Mouse (Mus musculus): ENCODE measurements around the gene Il17ra. TPM values are rescaled to one million over a fixed set of nuclear protein-coding genes. Genes with fewer than 3 reads are reported as not detected.

Il17ra gene
- polyA plus RNA-seq, 1 experiment from 2014 or later = 10.5 TPM

DNA sequence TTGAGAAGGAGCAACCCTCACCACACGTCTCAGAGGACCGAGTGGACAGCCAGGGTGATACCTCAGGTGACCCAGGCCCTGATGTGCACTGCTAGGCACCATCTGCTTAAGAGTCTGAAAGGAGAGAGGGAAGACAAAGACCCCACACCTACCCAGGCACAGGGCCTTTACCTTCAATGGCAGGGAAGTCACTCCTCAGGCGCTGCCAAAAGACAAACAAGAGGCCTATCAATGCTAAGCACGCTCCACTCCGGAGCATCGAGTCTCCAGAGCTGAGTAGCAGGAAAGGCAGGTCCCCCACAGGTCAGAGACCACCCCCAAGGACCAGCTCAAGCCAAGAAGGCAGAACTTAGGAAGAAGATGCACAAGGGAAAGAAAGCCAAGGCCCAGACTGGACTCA is 53.8 kb downstream of the Il17ra start:
- WGBS = 61% methylated on average over 6 of the region's 6 CpGs
- Histone ChIP-seq H3K4me1 (ENCODE audit: insufficient read depth, low read depth, low read length) (no peaks in the 10 kb centered on the region), H3K27ac (ENCODE audit: low read length) (no peak overlapping the region), H3K9ac (replicated peaks; ENCODE audit: low read depth) (no peak overlapping the region), H3K4me2 (replicated peaks; ENCODE audit: low read depth, low read length) (no peak overlapping the region), H3K27me3 (replicated peaks; ENCODE audit: insufficient read depth, low read length) (no peaks in the 10 kb centered on the region), H3K9me3 (ENCODE audit: low read length) (no peaks in the 10 kb centered on the region), H3K36me3 (ENCODE audit: insufficient read depth, low read length) (0 out of 2 replicates have a peak, but pooled peaks cover 3% of the 10 kb centered on the region), H3K4me3 (ENCODE audit: low read depth, low read length) (no peak overlapping the region)
- TF ChIP-seq EP300 (IDR thresholded peaks at IDR 0.05) (no peak), CTCF (IDR thresholded peaks at IDR 0.05) (no peak)
- ATAC-seq (no peak), DNase-seq (ENCODE audit: low spot score) (no peak)

DNA sequence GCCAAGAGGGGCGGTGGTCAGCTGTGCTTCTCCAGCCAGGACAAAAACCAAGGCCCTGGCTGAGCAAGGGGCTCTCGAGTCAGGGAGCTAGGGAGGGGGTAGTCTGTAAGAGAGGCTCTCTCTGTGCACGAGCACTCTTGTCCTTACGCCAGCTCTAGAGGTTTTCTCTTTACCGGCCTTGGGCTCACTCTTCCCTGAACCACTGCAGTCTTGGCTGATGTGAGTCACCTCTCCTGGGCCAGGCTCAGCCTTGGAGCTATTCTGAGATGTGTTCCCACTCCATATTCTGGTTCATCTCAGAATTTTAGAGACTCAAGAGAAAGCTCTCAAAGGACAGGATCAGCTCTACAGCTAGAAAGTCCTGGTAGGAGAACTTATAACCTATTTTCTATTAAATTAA is 54.3 kb downstream of the Il17ra start:
- DNase-seq (ENCODE audit: low spot score) (no peak), ATAC-seq (no peak)
- Histone ChIP-seq H3K36me3 (ENCODE audit: insufficient read depth, low read length) (0 out of 2 replicates have a peak, but pooled peaks cover 3% of the 10 kb centered on the region), H3K9me3 (ENCODE audit: low read length) (no peaks in the 10 kb centered on the region), H3K9ac (replicated peaks; ENCODE audit: low read depth) (no peak overlapping the region), H3K4me1 (ENCODE audit: insufficient read depth, low read depth, low read length) (no peaks in the 10 kb centered on the region), H3K4me3 (ENCODE audit: low read depth, low read length) (no peak overlapping the region), H3K27ac (ENCODE audit: low read length) (no peak overlapping the region), H3K4me2 (replicated peaks; ENCODE audit: low read depth, low read length) (no peak overlapping the region), H3K27me3 (replicated peaks; ENCODE audit: insufficient read depth, low read length) (no peaks in the 10 kb centered on the region)
- TF ChIP-seq EP300 (IDR thresholded peaks at IDR 0.05) (no peak), CTCF (IDR thresholded peaks at IDR 0.05) (no peak)
- 75% methylated on average over 5 of the region's 5 CpGs for WGBS

DNA sequence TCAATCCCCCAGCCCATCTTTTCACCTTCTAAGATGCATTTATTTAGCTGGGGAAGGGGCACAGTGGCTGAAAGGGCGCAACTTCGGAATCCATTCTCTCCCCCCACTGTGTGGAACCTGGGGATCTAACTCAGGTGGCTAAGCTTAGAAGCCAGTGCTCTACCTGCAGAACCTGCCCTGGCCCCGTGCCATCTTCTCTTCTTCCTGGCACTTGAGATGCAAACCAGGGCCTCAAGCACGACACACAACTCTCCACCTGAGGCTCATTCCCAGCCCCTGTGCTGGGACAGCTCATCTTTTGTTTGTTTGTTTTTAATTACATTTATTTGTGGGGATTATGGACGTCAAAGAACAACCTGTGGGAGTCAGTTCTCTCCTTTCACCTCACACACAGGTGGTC is 56.6 kb downstream of the Il17ra start:
- Histone ChIP-seq H3K4me3 (ENCODE audit: low read depth, low read length) (no peak overlapping the region), H3K27ac (ENCODE audit: low read length) (no peak overlapping the region), H3K9ac (replicated peaks; ENCODE audit: low read depth) (no peak overlapping the region), H3K9me3 (ENCODE audit: low read length) (no peaks in the 10 kb centered on the region), H3K4me1 (ENCODE audit: insufficient read depth, low read depth, low read length) (no peaks in the 10 kb centered on the region), H3K27me3 (replicated peaks; ENCODE audit: insufficient read depth, low read length) (no peaks in the 10 kb centered on the region), H3K4me2 (replicated peaks; ENCODE audit: low read depth, low read length) (no peak overlapping the region), H3K36me3 (ENCODE audit: insufficient read depth, low read length) (peaks cover 7% of the 10 kb centered on the region; the same call in 1 of the 2 replicates)
- TF ChIP-seq EP300 (IDR thresholded peaks at IDR 0.05) = no peak
- TF ChIP-seq CTCF (IDR thresholded peaks at IDR 0.05) = no peak
- ATAC-seq (no peak), DNase-seq (ENCODE audit: low spot score) (peak; percentile 39)
- 56% methylated on average over 5 of the region's 5 CpGs for WGBS

DNA sequence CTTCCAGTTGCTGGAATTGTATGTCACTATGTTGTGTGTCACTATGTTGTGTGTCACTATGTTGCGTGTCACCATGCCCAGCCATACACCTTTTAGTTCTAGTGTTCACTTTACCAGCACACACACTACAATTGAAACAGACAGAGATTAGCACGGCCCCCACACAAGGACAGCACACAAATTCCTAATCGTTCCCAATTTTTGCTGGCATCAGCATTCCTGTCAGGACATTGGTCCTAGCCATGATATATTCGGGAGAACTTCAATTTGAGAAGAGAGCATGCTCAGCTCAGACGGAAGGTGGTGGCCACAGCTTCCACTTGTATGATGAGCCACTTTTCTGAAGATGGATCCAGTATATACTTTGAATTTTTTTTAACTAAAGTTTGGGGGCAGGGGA is 61.7 kb downstream of the Il17ra start:
- Histone ChIP-seq H3K9me3 (ENCODE audit: low read length) (no peaks in the 10 kb centered on the region), H3K27ac (ENCODE audit: low read length) (no peak overlapping the region), H3K4me3 (ENCODE audit: low read depth, low read length) (no peak overlapping the region), H3K4me1 (ENCODE audit: insufficient read depth, low read depth, low read length) (no peaks in the 10 kb centered on the region), H3K4me2 (replicated peaks; ENCODE audit: low read depth, low read length) (no peak overlapping the region), H3K36me3 (ENCODE audit: insufficient read depth, low read length) (peaks cover 7% of the 10 kb centered on the region; the same call in 1 of the 2 replicates), H3K9ac (replicated peaks; ENCODE audit: low read depth) (no peak overlapping the region), H3K27me3 (replicated peaks; ENCODE audit: insufficient read depth, low read length) (no peaks in the 10 kb centered on the region)
- WGBS = 81% methylated on average over 5 of the region's 5 CpGs
- TF ChIP-seq EP300 (IDR thresholded peaks at IDR 0.05) = no peak
- no peak for TF ChIP-seq CTCF (IDR thresholded peaks at IDR 0.05)
- DNase-seq (ENCODE audit: low spot score) = no peak
- no peak for ATAC-seq

DNA sequence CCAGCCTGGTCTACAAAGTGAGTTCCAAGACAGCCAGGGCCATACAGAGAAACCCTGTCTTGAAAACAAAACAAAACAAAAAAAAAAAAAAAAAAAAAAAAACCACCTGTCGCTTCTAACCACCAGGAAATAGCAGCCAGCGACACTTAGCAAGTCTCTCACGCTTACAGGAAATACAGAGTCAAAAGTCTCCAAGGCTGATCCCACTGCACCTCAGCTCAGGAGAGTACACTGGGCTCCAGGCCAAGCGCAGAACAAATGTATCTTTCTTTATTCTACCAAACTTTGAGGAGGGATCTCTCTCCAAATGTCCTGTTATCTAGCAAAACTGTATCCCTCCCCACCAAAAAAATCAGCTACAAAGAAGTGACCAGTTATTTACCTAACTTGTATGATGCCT is 66.1 kb downstream of the Il17ra start:
- H3K9me3 ChIP-seq (ENCODE audit: low read length) = no peaks in the 10 kb centered on the region
- H3K36me3 ChIP-seq (ENCODE audit: insufficient read depth, low read length) = no peaks in the 10 kb centered on the region
- no peak for ATAC-seq
- H3K27ac ChIP-seq (ENCODE audit: low read length) = no peak overlapping the region
- H3K4me2 ChIP-seq (replicated peaks; ENCODE audit: low read depth, low read length) = no peak overlapping the region
- 60% methylated on average over 4 of the region's 4 CpGs for WGBS
- DNase-seq (ENCODE audit: low spot score) = no peak
- H3K4me3 ChIP-seq (ENCODE audit: low read depth, low read length) = no peak overlapping the region
- TF ChIP-seq CTCF (IDR thresholded peaks at IDR 0.05) (no peak), EP300 (IDR thresholded peaks at IDR 0.05) (no peak)
- H3K4me1 ChIP-seq (ENCODE audit: insufficient read depth, low read depth, low read length) = no peaks in the 10 kb centered on the region; the same call in 1 of the 2 replicates
- H3K9ac ChIP-seq (replicated peaks; ENCODE audit: low read depth) = no peak overlapping the region
- no peaks in the 10 kb centered on the region for H3K27me3 ChIP-seq (replicated peaks; ENCODE audit: insufficient read depth, low read length)

DNA sequence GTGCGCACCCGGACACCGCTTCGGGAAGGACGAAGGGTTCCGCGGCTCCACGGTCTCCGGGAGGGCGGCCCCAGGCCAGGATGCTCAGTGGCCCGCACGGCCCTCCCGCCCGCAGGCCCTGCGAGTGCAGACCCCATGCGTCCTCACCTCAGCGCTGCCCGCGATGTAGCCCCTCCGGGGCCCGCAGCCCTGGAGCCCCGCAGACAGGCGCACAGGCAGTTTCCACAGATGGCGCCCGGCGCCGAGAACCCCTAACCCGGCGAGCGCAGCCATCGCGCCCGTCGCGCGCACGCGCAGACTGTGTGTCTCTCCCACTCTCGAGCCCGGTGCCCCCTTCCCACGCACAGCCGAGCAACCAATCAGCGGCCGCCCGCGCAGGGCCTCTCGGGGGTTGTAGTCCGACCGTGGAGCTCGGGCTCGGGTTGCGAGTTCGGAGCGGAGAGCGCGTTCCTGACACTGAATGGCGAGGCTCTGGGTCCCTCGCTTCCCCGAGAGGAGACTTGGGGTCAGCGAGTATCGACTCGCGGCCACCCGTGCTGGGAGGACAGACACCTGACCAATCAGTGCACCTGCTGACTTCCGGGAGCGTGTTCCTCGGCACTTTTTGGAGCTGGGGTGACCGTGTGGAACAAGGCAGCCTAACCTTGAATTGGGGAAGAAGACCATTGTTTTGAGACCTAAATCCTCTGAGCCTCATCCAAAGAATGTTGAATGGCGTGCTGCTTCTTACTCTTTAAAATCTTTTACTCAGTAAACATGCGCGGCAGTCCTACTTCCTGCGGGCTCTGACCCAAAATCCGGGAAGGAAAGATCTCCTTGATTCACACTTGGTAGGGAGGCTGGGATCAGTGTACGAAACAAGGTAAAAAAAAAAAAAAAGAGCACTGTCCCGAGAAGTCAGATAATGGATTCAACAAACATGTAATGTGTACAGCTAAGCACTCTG is 68.2 kb downstream of the Il17ra start, which contains the start of gene Hdhd5:
TSS of gene Hdhd5 (minus strand) at position 300 of the 946 bp plus-strand sequence.
- ATAC-seq (peak; percentile 100), DNase-seq (ENCODE audit: low spot score) (peak; percentile 96)
- H3K4me2 ChIP-seq (replicated peaks; ENCODE audit: low read depth, low read length) = peak within 1 kb of the TSS; percentile 88
- peak within 1 kb of the TSS; percentile 55; the same call in 1 of the 2 replicates for H3K27ac ChIP-seq (ENCODE audit: low read length)
- H3K36me3 ChIP-seq (ENCODE audit: insufficient read depth, low read length) = no peaks in the 10 kb centered on the region
- TF ChIP-seq EP300 (IDR thresholded peaks at IDR 0.05) = no peak
- TF ChIP-seq CTCF (IDR thresholded peaks at IDR 0.05) = no peak
- under 1% methylated on average over 69 of the region's 75 CpGs for WGBS
- no peaks in the 10 kb centered on the region for H3K9me3 ChIP-seq (ENCODE audit: low read length)
- peak within 1 kb of the TSS; percentile 87 for H3K4me3 ChIP-seq (ENCODE audit: low read depth, low read length)
- no peaks in the 10 kb centered on the region; the same call in 1 of the 2 replicates for H3K4me1 ChIP-seq (ENCODE audit: insufficient read depth, low read depth, low read length)
- H3K27me3 ChIP-seq (replicated peaks; ENCODE audit: insufficient read depth, low read length) = no peaks in the 10 kb centered on the region
- peak within 1 kb of the TSS; percentile 60 for H3K9ac ChIP-seq (replicated peaks; ENCODE audit: low read depth)
